Mouse (Mus musculus) bone marrow, adult 2 months (tissue): ENCODE measurements around the gene Bex6.

Experiments used
- CTCF ChIP-seq: fragments of 200-500 bp; IDR thresholded peaks from 2 replicates; pipeline ENCODE4 v1.5.1; 2011; ENCODE audit warnings: low read length, control low read depth; ENCODE audit not compliant: control insufficient read depth, insufficient read depth
- POLR2A ChIP-seq: fragments of 200-500 bp; IDR thresholded peaks from 2 replicates; pipeline ENCODE4 v1.6.1; 2011; ENCODE audit warnings: low read depth, mild to moderate bottlenecking, control low read depth, low read length, borderline replicate concordance; ENCODE audit not compliant: control insufficient read depth

GRCm38 (mm10) chr16:32204902-32205301 lies 25.3 kb downstream of the Bex6 start:
- TF ChIP-seq CTCF (peak; percentile 16; the same call in 1 of the 2 replicates), POLR2A (no peak)
